Mouse (Mus musculus): ENCODE measurements at regions not wholly inside any gene's neighbourhood (a gene's known extent, or its start where the extent isn't known, plus 50 kb on each side); places are given as distances from the start of the nearest gene placed in this dataset.

DNA sequence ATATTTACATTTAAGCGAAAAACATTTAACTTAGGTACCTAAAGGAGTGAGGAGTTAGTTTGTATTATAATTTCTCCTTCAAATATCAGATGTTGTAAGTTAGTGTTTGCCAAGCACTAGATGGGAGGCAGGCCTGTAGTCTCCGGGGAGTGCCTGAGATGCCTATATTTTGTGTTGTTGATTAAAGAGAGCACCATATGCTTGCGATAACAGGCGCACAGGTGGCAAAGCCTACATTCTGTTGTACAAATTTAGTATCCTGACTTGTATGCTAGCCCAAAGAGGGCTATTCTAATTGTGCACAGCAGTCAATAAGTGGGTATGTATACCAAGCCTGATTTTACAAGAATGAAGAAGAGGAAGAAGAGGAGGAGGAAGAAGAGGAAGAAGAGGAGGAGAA, 151.8 kb upstream of the Atxn1 start:
- DNase-seq (ENCODE audit: low spot score) = no peak

DNA sequence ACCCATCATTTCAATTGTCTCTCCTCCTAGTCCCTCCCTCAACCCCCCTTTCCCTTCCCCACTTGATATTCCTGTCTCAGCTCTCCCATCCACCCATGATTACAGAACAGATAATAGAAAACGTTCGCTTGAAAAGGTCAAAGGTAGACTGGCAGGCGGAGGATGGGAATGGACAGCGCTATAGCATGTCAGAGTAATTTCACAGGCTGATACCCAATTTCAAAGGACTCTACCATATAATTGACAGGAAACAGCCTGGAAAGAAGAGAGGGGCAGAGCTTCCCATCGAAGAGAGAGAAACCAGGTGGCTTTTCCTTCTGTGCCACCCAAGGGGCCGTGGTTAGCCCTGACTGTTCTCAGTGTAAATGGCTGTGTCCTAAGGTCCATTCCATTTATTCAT, 140.2 kb upstream of the Atxn1 start:
- DNase-seq (ENCODE audit: low spot score) = no peak

DNA sequence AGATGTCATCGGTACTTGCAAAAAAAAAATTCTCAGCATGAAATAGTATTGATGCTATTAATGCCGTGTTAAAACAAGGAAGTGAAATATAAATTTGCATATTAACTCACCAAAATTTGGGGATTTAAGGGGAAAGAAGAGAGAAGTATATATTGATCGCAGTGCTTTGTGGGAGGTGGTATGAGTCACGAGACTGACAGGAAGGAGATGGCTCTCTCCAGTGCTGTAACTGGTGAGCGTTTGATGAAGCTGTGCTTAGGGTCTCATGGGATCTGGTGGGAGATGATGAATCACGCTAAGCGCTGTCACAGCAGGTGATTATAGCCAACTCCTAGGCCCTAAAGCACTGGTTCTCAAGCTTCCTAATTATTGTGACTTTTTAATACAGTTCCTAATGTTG, 133.8 kb upstream of the Atxn1 start:
- no peak for DNase-seq (ENCODE audit: low spot score)

DNA sequence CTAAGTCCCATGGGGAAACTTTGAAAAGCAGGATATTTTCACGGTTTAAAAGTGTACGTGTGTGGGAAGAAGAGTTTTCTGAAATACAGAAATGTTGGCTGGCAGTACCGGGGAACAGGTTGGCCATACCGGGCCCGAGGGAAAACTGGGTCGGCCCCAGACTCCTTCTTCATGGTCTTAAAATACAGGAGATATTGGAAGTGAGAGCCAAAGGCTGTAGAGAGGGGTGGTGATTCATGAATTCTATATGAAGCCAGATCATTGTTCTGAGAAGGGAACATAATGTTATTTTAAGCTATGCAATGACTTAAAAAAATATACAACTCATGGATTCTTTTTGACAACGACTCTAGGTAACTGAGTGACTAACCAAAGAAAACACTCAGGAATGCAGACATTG, 133.3 kb upstream of the Atxn1 start:
- no peak for DNase-seq (ENCODE audit: low spot score)

DNA sequence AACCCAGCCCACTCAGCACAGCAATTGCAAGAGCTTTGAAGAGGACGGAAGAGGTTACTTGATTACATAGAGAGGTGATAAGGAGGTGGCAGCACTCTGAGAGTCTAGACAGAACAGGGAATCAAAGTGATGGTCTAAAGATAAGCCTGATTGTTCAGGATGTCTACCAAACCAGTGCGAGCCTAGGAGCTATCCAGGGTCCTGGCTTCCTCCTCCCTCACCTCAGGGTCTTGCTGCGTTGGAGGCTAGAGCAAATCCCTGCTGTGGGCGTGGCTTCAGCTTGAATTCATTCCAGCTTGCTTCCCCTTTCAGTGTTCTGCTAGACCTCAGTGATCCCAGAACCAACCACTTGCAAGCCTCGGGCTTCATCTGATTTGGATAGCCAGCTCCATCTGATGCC, 132.2 kb upstream of the Atxn1 start:
- DNase-seq (ENCODE audit: low spot score) = no peak

DNA sequence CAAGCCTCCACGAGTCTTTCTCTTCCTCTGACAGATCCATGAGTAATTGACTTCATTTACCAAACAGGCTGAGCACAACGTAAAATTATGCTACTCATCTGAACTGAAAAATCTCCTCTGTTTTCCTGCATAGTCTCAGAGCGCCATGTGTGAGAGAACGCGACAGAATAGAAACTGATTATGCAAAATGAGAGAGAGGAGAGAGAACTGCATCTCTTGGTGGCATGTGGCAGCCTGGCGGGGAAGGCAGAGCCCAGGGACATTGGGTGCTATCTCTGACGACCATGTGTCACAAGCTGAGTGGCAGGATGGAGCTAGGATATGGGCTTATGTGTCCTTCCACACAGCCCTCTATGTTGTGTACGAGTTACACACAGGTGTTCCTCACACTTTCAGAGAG, 131.6 kb upstream of the Atxn1 start:
- no peak for DNase-seq (ENCODE audit: low spot score)

DNA sequence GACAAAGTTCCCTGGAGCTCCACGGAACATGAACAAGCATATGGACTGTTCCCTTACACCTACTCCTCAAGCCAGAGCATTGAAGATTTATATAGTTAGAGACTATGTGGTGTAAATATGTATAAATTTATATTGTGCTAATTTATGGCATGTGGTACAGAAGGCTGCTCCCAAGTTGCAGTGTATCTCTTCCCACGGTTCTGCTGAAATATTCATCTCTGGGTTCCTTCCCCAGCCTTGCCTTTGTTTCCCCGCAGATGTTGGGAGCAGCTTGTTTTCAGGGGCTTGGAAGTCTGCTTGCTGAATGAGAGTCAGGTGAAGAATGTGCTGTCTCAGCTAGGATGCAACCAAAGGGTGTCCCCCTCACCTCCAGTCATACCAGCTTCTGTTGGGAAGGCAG, 128.0 kb upstream of the Atxn1 start:
- no peak for DNase-seq (ENCODE audit: low spot score)

DNA sequence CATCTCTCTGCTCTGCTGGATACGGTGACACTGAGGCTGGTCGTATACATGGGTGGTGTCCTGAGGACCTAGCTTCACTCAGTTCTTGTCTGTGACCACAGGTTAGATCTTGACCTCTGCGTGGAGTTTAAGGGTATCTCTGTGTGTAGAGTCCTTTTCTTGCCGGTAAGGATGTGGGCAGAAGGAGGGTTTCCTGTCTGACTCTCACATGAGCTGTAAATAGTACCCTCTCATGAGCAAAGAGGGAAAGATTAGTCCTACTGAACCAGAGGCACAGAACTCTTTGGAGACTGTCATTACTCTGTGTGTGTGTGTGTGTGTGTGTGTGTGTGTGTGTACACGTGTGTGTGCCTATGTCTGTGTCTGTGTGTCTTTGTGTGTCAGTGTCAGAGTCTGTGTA, 126.3 kb upstream of the Atxn1 start:
- DNase-seq (ENCODE audit: low spot score) = no peak

DNA sequence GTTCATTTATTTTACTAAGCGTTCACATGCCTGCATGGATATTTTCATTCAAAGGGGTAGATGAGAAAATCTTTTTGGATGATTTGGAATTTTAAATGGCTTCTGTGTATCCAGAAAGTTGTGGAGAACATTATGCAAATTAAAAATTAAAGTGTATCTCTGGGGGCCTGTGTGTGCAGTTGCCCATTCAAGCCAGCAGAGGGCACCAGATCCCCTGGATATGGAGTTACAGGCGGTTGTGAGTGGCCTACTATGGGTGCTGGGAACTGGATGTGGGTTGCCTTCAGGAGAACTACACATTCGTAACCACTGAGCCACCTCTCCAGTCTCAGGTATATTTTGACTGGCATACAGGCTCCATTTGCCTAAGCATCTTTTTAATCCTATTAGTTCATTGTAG, 123.4 kb upstream of the Atxn1 start:
- DNase-seq (ENCODE audit: low spot score) = no peak

DNA sequence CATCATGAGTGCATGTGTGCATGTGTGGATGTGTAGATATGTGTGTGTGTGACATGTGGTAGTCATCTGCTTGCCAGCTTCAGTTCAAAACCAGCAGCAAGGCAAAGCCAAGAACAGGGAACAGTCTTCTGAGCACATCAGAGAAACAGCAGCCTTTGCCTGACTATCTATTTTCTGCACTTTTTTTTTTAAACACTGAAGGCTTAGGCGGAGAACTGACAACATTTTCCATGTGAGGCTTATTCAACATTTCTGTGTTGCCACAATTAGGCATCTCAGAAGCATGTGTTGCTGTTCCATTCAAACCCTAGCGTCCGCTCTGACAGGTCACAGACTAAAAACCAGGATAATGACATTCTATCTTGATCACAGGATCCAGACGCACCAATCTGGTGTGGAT, 122.9 kb upstream of the Atxn1 start:
- no peak for DNase-seq (ENCODE audit: low spot score)

DNA sequence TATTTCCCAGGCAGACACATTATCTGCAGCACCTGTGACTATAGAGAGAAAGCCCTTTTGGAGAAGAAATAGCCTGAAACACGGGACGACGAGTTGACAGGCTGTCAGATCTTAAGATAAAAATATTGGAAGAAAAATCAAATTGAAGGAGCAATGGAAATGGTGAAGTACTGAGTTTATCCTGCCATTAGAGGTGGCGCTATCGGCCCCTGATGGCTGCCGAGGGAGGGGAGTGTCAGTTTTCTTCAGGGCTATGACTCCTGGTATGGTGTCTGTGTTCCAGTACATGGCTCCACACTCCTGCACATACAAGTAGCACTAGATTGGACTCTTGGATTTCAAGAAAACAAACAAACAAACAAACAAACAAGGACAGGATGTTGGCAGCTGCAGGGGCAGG, 112.1 kb upstream of the Atxn1 start:
- no peak for DNase-seq (ENCODE audit: low spot score)

DNA sequence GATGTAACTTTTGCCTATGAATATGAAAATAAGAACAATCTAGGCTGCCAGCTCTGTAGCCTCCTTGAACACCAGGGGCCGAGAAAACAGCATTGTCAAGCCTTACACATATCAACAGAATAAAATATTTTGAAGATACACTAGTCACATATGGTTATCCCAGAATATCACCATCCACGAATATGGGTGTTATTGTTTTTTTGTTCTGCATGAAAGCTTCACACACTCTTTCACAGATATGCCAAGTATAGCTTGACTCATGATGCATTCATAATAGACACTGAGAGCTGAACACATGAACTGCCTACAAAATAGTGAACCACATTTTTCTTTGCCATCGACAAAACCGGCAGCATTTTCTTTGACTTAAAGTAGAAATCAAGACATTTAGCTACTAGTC, 106.9 kb upstream of the Atxn1 start:
- no peak for DNase-seq (ENCODE audit: low spot score)

DNA sequence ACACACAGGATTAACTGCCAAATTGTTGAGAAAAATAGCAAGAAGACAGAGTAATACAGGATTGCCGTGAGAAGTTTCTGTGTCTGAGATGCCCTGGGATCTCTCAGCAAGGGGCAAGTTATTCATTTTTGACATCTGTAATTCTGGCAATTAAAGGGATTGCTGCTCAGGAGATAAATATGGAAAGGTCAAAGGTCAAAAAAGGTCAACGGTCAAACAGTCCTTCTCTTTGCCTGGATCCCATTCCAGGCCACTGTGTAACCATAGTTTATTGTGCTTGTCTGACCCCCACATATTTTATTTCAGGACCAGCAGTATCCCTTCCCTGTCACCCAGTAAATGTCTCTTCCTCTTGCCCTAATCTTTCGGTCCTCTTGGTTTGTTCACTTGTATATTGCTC, 104.8 kb upstream of the Atxn1 start:
- no peak for DNase-seq (ENCODE audit: low spot score)

DNA sequence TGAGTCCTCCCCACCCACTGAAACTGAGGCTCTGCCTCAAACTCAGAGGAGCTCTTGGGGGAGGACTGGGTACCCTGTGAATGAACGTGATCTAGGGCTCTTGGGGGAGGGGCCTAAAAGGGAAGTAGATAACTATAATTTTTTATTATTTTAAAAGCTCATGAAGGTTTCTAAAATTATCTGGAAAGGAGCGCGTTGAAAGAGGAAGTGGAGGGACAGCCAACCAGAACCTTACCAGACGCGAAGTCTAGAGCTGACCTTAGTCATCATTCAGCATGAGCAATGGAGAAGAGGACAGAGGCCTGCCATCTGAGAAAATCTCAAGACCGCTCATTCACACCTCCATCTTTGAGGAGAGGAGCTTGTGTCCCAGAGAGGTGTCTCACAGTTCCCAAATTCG, 98.0 kb upstream of the Atxn1 start:
- DNase-seq (ENCODE audit: low spot score) = no peak

DNA sequence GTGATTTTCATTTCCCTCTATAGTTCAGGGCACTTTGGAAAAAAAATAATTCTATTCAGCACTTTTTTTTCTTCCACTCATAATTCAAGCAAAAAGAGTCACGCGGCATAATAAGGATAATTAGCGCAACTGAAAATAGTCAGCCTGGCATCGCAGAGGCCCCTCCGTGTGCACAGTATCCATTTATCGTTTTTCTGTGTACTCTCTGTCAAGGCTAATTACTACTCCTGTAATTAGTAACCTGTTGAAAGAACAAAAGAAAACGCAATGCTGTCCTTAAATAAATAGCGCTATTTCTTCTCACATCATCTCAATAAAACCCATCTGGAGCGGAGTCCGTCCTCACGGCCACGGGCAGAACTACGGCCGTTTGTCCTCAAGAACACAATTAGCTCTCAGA, 95.1 kb upstream of the Atxn1 start:
- DNase-seq (ENCODE audit: low spot score) = no peak

DNA sequence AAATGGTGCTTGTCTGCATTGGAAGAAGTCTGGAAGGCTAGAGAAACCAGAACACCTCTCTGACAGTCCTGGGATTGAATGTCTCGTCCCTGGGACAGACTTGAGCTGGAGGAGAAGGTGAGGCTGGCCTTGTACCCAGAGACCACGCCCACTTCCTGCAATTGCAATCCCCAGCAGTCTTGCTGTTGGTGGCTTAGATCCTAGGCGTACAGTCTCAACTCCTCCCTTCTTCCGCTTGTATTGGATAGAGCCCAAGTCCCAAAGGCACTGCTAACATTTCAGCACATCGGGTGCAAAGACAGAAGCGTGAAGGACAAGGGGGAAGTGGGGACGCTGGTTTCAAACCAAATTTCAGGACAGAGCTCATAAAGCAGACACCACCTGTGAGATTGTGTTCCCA, 94.1 kb upstream of the Atxn1 start:
- no peak for DNase-seq (ENCODE audit: low spot score)

DNA sequence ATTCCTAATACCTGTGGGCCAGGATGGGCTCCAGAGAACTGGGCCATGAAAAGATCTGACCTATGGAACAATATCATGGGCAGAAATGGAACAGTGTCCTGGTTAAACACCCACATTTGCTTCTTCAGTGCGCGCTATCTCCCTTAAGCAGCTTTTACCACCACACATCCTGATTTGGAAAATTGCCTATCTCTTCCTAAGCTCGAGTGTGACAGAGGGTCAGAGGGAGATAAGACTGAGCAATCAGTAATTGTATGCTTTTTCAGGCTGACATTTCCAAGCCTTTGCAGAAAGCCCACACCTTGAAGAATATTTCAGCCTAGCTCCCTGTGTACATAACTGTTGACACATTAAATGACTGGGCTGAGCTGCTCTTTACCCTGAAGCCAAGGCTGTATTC, 93.5 kb upstream of the Atxn1 start:
- no peak for DNase-seq (ENCODE audit: low spot score)

DNA sequence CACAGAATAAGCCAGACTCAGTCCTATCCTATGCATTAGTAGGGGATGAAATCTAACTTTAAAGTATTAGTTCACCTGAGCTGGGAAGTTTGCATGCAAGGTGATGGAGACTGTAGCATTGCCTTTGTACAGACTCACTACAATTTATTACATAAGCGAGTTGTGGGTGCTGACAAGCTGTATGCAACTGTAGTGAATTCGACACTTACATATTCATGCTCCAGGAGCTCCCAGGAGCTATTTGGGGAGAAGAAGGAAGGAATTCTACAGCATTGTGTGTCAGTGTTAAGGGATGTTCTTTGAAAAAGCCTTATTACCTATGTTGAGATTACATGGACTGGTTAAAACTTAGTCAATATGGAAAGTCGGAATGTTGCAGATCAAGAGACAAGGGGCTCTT, 90.6 kb upstream of the Atxn1 start:
- DNase-seq (ENCODE audit: low spot score) = no peak

DNA sequence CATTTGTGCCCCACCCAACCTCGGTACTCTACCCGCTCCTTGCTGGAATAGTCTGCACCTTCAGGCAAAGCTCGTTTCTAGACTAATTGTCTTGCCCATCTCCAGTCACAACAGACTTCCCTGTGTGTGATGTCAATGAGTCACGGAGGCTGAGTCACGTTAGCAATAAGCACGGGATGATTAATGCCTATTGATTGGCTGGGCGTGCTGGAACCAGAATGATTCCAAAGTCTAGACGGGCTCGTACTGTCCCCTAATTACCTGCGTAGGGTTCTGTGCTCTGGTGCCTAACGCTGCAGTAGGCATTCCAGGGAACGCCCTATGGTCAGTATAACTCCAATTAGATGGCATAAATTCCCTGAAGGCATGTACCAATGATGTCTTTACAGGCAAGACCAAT, 78.8 kb upstream of the Atxn1 start:
- no peak for DNase-seq (ENCODE audit: low spot score)

DNA sequence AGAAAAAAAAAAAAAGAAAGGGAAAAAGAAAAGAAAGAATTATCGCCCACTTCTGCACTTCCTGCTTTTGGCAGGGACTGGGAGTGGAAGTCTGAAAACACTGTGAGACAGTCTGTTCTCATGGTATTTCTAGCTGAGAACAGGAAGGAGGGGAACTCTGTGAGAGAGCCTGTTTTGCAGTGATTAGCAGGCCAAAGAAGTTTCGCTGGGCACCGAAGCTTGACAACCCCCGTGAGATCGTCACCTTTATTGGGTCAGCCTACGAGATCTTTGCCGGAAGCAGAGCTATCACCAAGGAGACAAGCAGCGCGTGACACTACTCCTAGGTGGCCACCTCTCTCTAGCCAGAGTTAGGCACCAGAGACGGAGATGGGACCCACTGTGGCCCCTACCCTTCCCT, 78.2 kb upstream of the Atxn1 start:
- peak; percentile 41 for DNase-seq (ENCODE audit: low spot score)

DNA sequence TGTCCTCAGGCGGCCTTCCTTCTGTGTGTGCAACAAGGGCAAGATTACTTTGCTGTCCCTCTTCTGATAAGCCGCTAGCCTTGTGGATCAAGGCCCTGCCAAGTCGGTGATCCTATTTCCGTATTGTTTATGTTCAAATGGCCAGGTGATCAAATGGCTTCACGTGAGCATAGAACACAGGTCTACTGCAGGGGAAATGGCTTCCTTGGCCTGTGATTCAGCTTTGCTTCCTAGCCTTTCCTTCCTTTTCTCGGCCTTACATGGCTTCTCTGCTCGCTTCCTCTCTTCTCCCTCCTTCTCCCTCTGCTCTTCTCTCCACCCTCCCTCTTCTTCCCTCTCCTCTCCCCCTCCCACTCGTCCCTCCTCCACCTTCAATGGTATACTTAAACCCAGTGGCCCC, 77.4 kb upstream of the Atxn1 start:
- no peak for DNase-seq (ENCODE audit: low spot score)

DNA sequence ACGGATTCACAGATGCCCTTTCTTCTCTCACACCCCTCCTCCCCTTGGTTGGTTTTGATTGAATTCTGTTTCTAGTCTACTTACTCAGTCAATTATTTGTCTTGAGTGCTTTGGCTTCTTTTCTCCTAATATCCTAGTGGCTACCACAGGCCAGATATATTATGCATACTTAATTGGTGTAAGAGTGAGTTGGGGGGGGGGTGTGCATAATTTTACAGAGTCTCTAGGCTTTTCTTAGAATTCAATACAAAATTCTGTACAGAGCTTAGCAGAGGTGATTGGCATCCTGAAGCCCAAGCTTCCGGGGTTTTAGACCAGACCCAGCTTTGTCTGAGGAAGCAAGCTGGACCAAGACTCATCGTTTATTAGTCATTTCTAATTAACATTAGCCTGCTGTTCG, 76.7 kb upstream of the Atxn1 start:
- DNase-seq (ENCODE audit: low spot score) = no peak

DNA sequence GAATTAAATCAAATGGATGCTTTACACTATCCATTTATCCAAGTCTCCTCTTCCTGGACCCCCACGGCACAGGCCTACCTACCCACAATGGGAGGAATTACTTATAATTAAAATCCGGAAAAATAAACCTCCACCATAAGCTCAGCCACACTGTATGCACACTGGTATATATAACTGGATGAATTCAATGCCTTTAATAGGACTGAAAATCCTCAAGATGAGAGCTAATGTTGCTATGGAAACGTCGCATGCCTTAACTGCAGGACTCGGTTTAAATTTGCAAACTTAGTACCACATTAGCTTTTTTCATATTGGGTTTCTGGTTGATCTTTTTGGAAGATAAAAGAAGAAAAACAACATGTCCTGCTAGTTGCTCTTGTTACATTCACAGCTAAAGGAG, 75.3 kb upstream of the Atxn1 start:
- DNase-seq (ENCODE audit: low spot score) = no peak

DNA sequence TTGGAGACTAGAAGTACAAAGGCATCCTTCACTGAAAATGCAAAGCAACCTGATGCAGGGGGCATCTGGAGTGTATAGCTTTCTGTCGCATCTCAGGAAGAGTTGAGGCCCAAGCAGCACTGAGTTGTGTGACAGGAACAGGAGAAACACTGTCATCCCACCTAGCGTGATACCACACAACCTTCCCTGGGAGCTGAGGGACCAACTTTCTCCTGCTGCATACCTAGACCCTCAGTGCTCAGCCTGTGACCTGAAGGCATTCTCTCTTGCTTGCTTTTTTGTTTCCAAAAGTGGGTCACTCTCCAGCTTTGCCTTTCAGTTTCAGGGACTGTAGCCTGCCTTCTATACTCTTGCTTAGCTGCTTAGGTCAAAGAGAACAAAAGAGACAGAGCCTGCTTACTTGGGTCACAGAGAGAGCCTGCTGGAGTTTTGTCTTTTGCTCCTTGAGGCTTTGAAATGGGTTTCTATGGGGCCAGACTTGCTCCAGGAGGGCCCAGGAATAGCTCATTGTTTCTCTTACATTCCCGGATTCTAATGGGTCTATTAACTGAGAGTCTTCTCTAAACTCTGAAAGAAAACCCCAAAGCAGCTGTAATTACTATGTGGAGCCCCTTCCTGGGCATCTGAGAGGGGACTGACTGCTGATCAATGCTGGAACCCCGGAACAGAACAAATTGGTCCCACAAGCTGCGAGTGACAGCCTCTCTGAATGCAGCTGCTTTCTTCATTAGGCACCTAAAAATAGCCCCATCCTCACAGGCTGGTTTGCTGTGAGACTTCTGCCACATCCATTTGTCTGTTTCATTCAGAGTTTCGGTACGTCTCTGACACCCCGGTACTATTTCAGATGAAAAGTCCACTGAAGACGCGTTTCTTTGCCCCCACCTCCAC, 73.9 kb upstream of the Atxn1 start:
- DNase-seq (ENCODE audit: low spot score) = no peak

DNA sequence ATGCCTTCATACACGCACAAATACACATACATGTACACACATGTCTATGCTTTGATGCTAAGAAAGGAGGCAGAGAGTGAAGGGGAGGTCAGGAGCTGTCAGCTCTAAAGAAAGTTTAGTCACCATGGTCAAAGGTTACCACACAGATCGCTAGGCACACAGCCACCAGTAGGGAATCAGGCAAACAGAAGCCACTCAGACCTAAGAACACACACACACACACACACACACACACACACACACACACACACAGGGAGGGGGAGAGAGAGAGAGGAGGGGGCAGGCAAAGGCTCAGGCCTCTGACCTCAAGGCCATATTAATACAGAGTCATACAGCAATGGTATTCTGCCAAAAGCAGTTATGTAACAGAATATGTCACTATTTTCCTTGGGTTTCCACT, 67.5 kb upstream of the Atxn1 start:
- DNase-seq (ENCODE audit: low spot score) = no peak
